Mouse (Mus musculus): ENCODE measurements at regions not wholly inside any gene's neighbourhood (a gene's known extent, or its start where the extent isn't known, plus 50 kb on each side); places are given as distances from the start of the nearest gene placed in this dataset.

DNA sequence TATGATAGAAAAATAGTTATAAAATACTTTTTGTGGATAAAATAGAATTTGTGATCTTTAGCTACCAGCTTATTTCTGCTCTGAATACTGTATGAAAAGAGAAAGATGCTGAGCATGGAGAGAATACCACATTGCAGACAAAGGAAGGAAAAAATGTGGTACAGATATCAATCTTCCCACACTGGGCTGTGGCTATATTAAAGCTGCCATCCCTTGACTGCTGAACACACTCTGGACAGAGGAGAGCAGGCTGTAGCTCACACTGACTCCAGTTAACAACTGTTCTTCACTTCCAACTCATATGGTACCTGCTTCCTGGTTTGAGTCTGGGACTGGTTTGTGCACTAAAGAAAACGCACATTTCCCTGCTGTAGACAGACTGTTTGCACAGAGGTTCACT lies 76.7 kb upstream of the Try4 start:
- Histone ChIP-seq H3K4me3 (replicated peaks; ENCODE audit: insufficient read depth, low read depth, low read length) (no peak overlapping the region), H3K27me3 (ENCODE audit: control insufficient read depth, insufficient read depth, low read length) (no peaks in the 10 kb centered on the region), H3K4me1 (ENCODE audit: control insufficient read depth, insufficient read depth, low read length) (no peaks in the 10 kb centered on the region), H3K27ac (ENCODE audit: insufficient read depth, low read length) (no peak overlapping the region)
- TF ChIP-seq POLR2A (IDR thresholded peaks at IDR 0.05; ENCODE audit: borderline replicate concordance, insufficient read depth, low read length) (no peak), CTCF (IDR thresholded peaks at IDR 0.05; ENCODE audit: borderline replicate concordance, insufficient read depth, low read depth, low read length) (no peak)
- WGBS: 70% methylated on average over 1 of the region's 1 CpGs
- no peak for DNase-seq

DNA sequence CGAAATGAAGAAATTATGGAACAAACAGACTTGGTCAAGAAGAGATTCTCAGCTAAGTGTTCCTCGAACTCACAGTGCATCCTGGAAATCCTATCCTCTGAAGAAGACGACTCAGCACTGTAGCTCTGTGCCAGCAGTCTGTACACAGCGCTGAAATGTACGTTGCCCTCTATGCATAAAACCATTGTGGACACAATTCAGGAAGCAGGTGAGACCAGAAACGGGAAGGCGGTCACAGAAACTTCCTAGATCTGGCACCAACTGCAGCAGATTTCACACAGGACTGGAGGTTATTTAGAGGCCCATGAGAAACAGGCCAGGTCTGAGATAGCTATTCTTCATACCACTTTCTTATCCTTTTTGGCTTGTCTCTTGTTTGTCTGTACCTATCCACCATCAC lies 83.7 kb upstream of the Try4 start:
- no peaks in the 10 kb centered on the region for H3K4me1 ChIP-seq (ENCODE audit: control insufficient read depth, insufficient read depth, low read length)
- H3K27ac ChIP-seq (ENCODE audit: insufficient read depth, low read length): no peak overlapping the region
- DNase-seq: no peak
- TF ChIP-seq POLR2A (IDR thresholded peaks at IDR 0.05; ENCODE audit: borderline replicate concordance, insufficient read depth, low read length) (no peak), CTCF (IDR thresholded peaks at IDR 0.05; ENCODE audit: borderline replicate concordance, insufficient read depth, low read depth, low read length) (no peak)
- H3K27me3 ChIP-seq (ENCODE audit: control insufficient read depth, insufficient read depth, low read length): no peaks in the 10 kb centered on the region
- H3K4me3 ChIP-seq (replicated peaks; ENCODE audit: insufficient read depth, low read depth, low read length): no peak overlapping the region
- WGBS: 86% methylated on average over 7 of the region's 7 CpGs

DNA sequence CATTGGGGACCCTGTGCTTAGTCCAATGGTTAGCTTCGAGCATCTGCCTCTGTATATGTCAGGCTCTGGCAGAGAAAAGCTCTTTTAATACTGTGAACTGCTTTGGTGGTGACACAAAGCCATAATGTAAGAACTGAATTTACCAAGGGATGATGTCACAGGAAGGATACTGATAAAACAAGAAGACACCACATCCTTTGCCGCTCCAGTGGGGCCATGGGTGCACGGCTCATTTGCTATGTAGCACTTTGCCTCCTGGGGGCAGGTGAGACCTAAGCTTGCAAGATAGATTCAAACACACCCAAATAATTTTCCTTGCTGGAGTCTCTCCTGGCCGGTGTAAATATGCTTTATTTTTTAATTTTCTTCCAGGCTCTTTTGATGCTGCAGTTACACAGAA lies 86.2 kb upstream of the Try4 start:
- H3K4me3 ChIP-seq (replicated peaks; ENCODE audit: insufficient read depth, low read depth, low read length): no peak overlapping the region
- no peaks in the 10 kb centered on the region for H3K4me1 ChIP-seq (ENCODE audit: control insufficient read depth, insufficient read depth, low read length)
- H3K27me3 ChIP-seq (ENCODE audit: control insufficient read depth, insufficient read depth, low read length): no peaks in the 10 kb centered on the region
- TF ChIP-seq CTCF (IDR thresholded peaks at IDR 0.05; ENCODE audit: borderline replicate concordance, insufficient read depth, low read depth, low read length) (no peak), POLR2A (IDR thresholded peaks at IDR 0.05; ENCODE audit: borderline replicate concordance, insufficient read depth, low read length) (no peak)
- no peak for DNase-seq
- no peak overlapping the region for H3K27ac ChIP-seq (ENCODE audit: insufficient read depth, low read length)
- WGBS: 91% methylated on average over 4 of the region's 4 CpGs

DNA sequence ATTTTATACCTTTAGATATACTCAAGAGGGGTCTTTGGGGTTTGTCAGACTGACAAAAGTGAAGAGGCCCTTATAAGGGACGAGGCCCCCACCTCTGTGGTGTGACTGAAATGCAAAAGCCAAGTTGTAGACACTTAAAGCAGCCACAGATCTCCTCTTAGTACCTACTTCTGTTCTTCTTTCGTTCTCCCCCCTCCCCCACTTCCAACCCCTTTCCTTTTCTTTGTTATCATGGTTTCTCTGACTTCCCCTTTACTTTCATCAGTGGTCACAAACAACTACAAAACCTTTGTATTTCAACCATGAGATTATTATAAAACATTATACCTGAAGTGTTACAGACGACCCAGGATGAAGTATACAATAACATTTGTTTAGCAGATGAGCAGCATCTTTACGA lies 96.2 kb upstream of the Try4 start:
- WGBS: 65% methylated on average over 4 of the region's 4 CpGs
- Histone ChIP-seq H3K27ac (ENCODE audit: insufficient read depth, low read length) (no peak overlapping the region), H3K27me3 (ENCODE audit: control insufficient read depth, insufficient read depth, low read length) (no peaks in the 10 kb centered on the region), H3K4me1 (ENCODE audit: control insufficient read depth, insufficient read depth, low read length) (no peaks in the 10 kb centered on the region), H3K4me3 (replicated peaks; ENCODE audit: insufficient read depth, low read depth, low read length) (no peak overlapping the region)
- no peak for DNase-seq
- TF ChIP-seq POLR2A (IDR thresholded peaks at IDR 0.05; ENCODE audit: borderline replicate concordance, insufficient read depth, low read length) (no peak), CTCF (IDR thresholded peaks at IDR 0.05; ENCODE audit: borderline replicate concordance, insufficient read depth, low read depth, low read length) (no peak)

DNA sequence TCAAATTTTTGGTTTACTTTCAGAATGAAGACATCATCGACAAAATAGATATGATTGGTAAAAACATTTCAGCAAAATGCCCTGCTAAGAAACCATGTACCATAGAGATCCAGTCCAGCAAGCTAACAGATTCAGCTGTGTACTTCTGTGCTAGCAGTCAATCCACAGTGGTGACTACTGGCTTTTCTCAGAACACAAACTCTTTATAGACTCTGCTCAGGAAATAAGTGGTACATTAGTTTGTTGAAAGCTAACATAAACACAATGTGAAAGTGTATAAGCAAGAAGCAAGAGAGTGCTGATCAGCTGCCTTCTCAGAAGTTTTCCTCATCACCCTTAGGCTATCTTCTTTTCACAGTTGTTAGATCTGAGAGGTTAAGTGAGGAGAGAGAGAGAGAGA lies 99.2 kb upstream of the Try4 start:
- H3K27me3 ChIP-seq (ENCODE audit: control insufficient read depth, insufficient read depth, low read length): no peaks in the 10 kb centered on the region
- TF ChIP-seq CTCF (IDR thresholded peaks at IDR 0.05; ENCODE audit: borderline replicate concordance, insufficient read depth, low read depth, low read length) (no peak), POLR2A (IDR thresholded peaks at IDR 0.05; ENCODE audit: borderline replicate concordance, insufficient read depth, low read length) (no peak)
- no peak overlapping the region for H3K27ac ChIP-seq (ENCODE audit: insufficient read depth, low read length)
- 88% methylated on average over 1 of the region's 1 CpGs for WGBS
- H3K4me3 ChIP-seq (replicated peaks; ENCODE audit: insufficient read depth, low read depth, low read length): no peak overlapping the region
- no peak for DNase-seq
- H3K4me1 ChIP-seq (ENCODE audit: control insufficient read depth, insufficient read depth, low read length): no peaks in the 10 kb centered on the region

DNA sequence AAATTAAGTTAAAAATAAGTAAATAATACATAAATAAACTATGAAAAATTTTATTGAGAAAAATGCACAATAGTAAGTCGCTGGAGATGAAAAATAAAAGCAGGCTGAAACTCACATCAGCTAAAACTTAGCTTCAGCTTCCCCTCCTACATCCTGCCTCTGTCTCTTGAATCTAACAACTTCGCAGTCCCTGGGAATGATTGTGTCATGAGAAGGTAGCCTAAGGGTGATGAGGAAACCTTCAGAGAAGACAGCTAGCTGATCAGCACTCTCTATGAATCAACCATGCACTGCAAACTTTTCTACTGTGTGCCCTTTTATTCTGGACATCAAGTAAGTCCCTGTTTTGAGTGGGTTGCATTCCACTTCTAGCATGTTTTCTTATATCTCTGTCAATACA lies 99.8 kb upstream of the Try4 start:
- Histone ChIP-seq H3K4me1 (ENCODE audit: control insufficient read depth, insufficient read depth, low read length) (no peaks in the 10 kb centered on the region), H3K27ac (ENCODE audit: insufficient read depth, low read length) (no peak overlapping the region), H3K4me3 (replicated peaks; ENCODE audit: insufficient read depth, low read depth, low read length) (no peak overlapping the region), H3K27me3 (ENCODE audit: control insufficient read depth, insufficient read depth, low read length) (no peaks in the 10 kb centered on the region)
- WGBS: 77% methylated on average over 2 of the region's 2 CpGs
- no peak for DNase-seq
- TF ChIP-seq CTCF (IDR thresholded peaks at IDR 0.05; ENCODE audit: borderline replicate concordance, insufficient read depth, low read depth, low read length) (no peak), POLR2A (IDR thresholded peaks at IDR 0.05; ENCODE audit: borderline replicate concordance, insufficient read depth, low read length) (no peak)

DNA sequence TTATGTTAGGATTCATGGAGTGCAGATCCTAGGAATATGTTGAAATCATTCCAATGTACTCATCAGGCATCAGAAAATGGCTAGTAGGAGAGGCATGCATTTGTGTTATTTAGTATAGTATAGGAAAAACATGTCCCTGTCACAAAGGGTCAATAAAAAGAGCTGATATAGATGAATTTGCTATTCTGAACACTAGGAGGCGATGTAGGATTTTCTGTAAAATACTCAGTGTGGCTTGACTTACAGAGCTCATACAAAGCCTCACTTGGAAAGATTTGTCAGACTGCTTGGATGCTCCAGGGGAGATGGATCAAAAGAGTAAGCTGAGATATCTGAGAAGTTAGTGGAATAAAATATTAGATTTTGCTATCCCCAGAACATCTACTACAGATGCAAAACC lies 107.6 kb upstream of the Try4 start:
- no peak for TF ChIP-seq CTCF (IDR thresholded peaks at IDR 0.05; ENCODE audit: borderline replicate concordance, insufficient read depth, low read depth, low read length)
- TF ChIP-seq POLR2A (IDR thresholded peaks at IDR 0.05; ENCODE audit: borderline replicate concordance, insufficient read depth, low read length): no peak
- Histone ChIP-seq H3K27me3 (ENCODE audit: control insufficient read depth, insufficient read depth, low read length) (no peaks in the 10 kb centered on the region), H3K4me3 (replicated peaks; ENCODE audit: insufficient read depth, low read depth, low read length) (no peak overlapping the region), H3K4me1 (ENCODE audit: control insufficient read depth, insufficient read depth, low read length) (no peaks in the 10 kb centered on the region), H3K27ac (ENCODE audit: insufficient read depth, low read length) (no peak overlapping the region)
- WGBS: 60% methylated on average over 1 of the region's 1 CpGs
- DNase-seq: no peak

DNA sequence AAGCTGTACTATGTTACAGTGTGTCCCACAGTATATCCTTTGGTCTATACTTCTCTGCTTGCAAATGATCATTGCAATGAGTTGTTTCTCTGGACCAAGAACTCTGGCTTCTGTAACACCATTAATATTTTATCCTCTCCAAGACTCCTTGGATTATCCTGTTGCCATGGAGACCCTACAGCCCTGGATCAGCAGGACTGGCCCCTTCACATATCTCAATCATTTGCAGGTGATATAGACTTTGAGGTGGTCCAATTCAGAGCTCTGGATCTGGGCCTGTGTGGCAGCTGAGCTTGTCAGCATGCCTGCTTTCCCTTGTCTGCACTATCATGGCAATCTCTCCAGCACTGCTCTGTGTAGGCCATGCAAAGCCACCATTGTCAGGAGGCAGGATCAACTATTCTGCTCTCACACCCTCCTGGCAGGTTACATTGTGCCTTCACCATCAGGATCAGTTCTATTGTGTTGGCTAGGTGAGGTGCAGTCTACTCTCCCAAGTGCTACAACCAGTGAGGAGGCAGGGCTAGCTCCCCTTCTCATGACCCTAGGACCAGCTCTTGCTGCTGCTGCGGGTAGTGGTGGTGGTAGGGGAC lies 110.2 kb upstream of the Try4 start:
- WGBS: 84% methylated on average over 1 of the region's 1 CpGs
- TF ChIP-seq CTCF (IDR thresholded peaks at IDR 0.05; ENCODE audit: borderline replicate concordance, insufficient read depth, low read depth, low read length) (no peak), POLR2A (IDR thresholded peaks at IDR 0.05; ENCODE audit: borderline replicate concordance, insufficient read depth, low read length) (no peak)
- Histone ChIP-seq H3K27me3 (ENCODE audit: control insufficient read depth, insufficient read depth, low read length) (no peaks in the 10 kb centered on the region), H3K4me1 (ENCODE audit: control insufficient read depth, insufficient read depth, low read length) (no peaks in the 10 kb centered on the region), H3K27ac (ENCODE audit: insufficient read depth, low read length) (no peak overlapping the region), H3K4me3 (replicated peaks; ENCODE audit: insufficient read depth, low read depth, low read length) (no peak overlapping the region)
- no peak for DNase-seq

Data from cerebellum, adult 2 months (tissue).